Mouse (Mus musculus) forebrain, embryonic 16.5 days (tissue): ENCODE measurements around the gene Crybg2. TPM values are rescaled to one million over a fixed set of nuclear protein-coding genes. Genes with fewer than 3 reads are reported as not detected.

Experiments used
- ATAC-seq: fragments of 200-750 bp; cut with Nextera tagmentation; 2 replicates; pipeline ENCODE4 v1.8.0; 2017; ENCODE audit warnings: mild to moderate bottlenecking, moderate library complexity
- H3K27ac ChIP-seq: fragments of 300-500 bp; sonication (generic); 2 replicates; pipeline ENCODE4 v1.5.1; 2014; ENCODE audit warnings: low read length, control low read depth
- H3K27me3 ChIP-seq: fragments of 300-500 bp; sonication (generic); replicated peaks from 2 replicates; pipeline ENCODE4 v1.6.1; 2014; ENCODE audit warnings: low read length; ENCODE audit not compliant: control insufficient read depth, insufficient read depth
- H3K36me3 ChIP-seq: fragments of 300-500 bp; sonication (generic); 2 replicates; pipeline ENCODE4 v1.6.1; 2014; ENCODE audit not compliant: control insufficient read depth, insufficient read depth
- H3K4me1 ChIP-seq: fragments of 300-500 bp; sonication (generic); replicated peaks from 2 replicates; pipeline ENCODE4 v1.6.1; 2014; ENCODE audit warnings: low read length; ENCODE audit not compliant: control insufficient read depth, insufficient read depth
- H3K4me2 ChIP-seq: fragments of 300-500 bp; sonication (generic); 2 replicates; pipeline ENCODE4 v1.6.1; 2014; ENCODE audit warnings: mild to moderate bottlenecking, low read length, control low read depth
- H3K4me3 ChIP-seq: fragments of 300-500 bp; sonication (generic); replicated peaks from 2 replicates; pipeline ENCODE4 v1.5.1; 2014; ENCODE audit warnings: mild to moderate bottlenecking, low read length, control low read depth
- H3K9ac ChIP-seq: fragments of 300-500 bp; sonication (generic); replicated peaks from 2 replicates; pipeline ENCODE4 v1.6.1; 2014; ENCODE audit warnings: low read depth, low read length, control low read depth
- H3K9me3 ChIP-seq: fragments of 300-500 bp; sonication (generic); 2 replicates; pipeline ENCODE4 v1.6.1; 2016; ENCODE audit warnings: low read length; ENCODE audit not compliant: control insufficient read depth
- WGBS: fragments of 180-500 bp; shearing (Covaris S2); extraction: QIAGEN DNeasy Blood & Tissue Kit; methylation state at CpG from one replicate; pipeline ENCODE4 v1.1.7; 2014; 5-methylcytosine and 5-hydroxymethylcytosine counted together
- polyA plus RNA-seq: library from polyadenylated mRNA; unstranded; fragments of >200 nt; fragmentation: Nextera tagmentation; extraction: Ambion mirVana; gene quantifications from 2 replicates; pipeline ENCODE4 v1.2.1, GENCODE M21; 2015

Crybg2 gene
- polyA plus RNA-seq, 1 experiment from 2014 or later = 1.6 TPM

GRCm38 (mm10) chr4:134019210-134019609 is 41.4 kb upstream of the Crybg2 start:
- Histone ChIP-seq H3K4me1 (peaks cover 17% of the 10 kb centered on the region), H3K36me3 (no peaks in the 10 kb centered on the region), H3K27ac (no peak overlapping the region), H3K27me3 (peaks cover 40% of the 10 kb centered on the region), H3K4me2 (no peak overlapping the region), H3K9ac (no peak overlapping the region), H3K9me3 (no peaks in the 10 kb centered on the region), H3K4me3 (no peak overlapping the region)
- WGBS = 2% methylated on average over 6 of the region's 10 CpGs
- ATAC-seq = no peak

- H3K9me3 ChIP-seq = no peaks in the 10 kb centered on the region
- H3K4me1 ChIP-seq = peaks cover 17% of the 10 kb centered on the region
- H3K27ac ChIP-seq = no peak overlapping the region
- peaks cover 40% of the 10 kb centered on the region for H3K27me3 ChIP-seq
- 2% methylated on average over 16 of the region's 16 CpGs for WGBS
- peak overlapping the region; percentile 11; the same call in 1 of the 2 replicates for H3K4me3 ChIP-seq
- H3K9ac ChIP-seq = no peak overlapping the region
- no peaks in the 10 kb centered on the region for H3K36me3 ChIP-seq
- no peak for ATAC-seq
- H3K4me2 ChIP-seq = peak overlapping the region; percentile 19
Measured at GRCm38 (mm10) chr4:134019641-134020351, 40.8 kb upstream of the Crybg2 start.

- H3K9me3 ChIP-seq = no peaks in the 10 kb centered on the region
- 3% methylated on average over 11 of the region's 11 CpGs for WGBS
- no peak for ATAC-seq
- peaks cover 38% of the 10 kb centered on the region for H3K27me3 ChIP-seq
- H3K4me3 ChIP-seq = no peak overlapping the region
- H3K36me3 ChIP-seq = no peaks in the 10 kb centered on the region
- H3K4me1 ChIP-seq = peaks cover 17% of the 10 kb centered on the region
- H3K27ac ChIP-seq = no peak overlapping the region
- H3K9ac ChIP-seq = no peak overlapping the region
- H3K4me2 ChIP-seq = no peak overlapping the region
Measured at GRCm38 (mm10) chr4:134020621-134021020, 40.0 kb upstream of the Crybg2 start.

- H3K36me3 ChIP-seq = no peaks in the 10 kb centered on the region
- H3K27me3 ChIP-seq = no peaks in the 10 kb centered on the region
- WGBS = 24% methylated on average over 9 of the region's 9 CpGs
- H3K4me2 ChIP-seq = no peak overlapping the region
- no peak overlapping the region for H3K4me3 ChIP-seq
- no peak for ATAC-seq
- no peak overlapping the region for H3K27ac ChIP-seq
- H3K4me1 ChIP-seq = no peaks in the 10 kb centered on the region
- H3K9ac ChIP-seq = no peak overlapping the region
- H3K9me3 ChIP-seq = no peaks in the 10 kb centered on the region
Measured at GRCm38 (mm10) chr4:134025802-134026201, 34.8 kb upstream of the Crybg2 start.

GRCm38 (mm10) chr4:134035953-134036352 is 24.7 kb upstream of the Crybg2 start:
- 3% methylated on average over 16 of the region's 16 CpGs for WGBS
- Histone ChIP-seq H3K9ac (peak overlapping the region; percentile 45; the same call in 1 of the 2 replicates), H3K27me3 (no peaks in the 10 kb centered on the region), H3K36me3 (no peaks in the 10 kb centered on the region), H3K4me1 (peaks cover 6% of the 10 kb centered on the region; the same call in 1 of the 2 replicates), H3K4me3 (no peak overlapping the region; the same call in 1 of the 2 replicates), H3K9me3 (no peaks in the 10 kb centered on the region), H3K27ac (no peak overlapping the region), H3K4me2 (peak overlapping the region; percentile 33; the same call in 1 of the 2 replicates)
- ATAC-seq = peak; percentile 69

GRCm38 (mm10) chr4:134041317-134042123 is 19.1 kb upstream of the Crybg2 start:
- H3K4me3 ChIP-seq = no peak overlapping the region
- no peak overlapping the region for H3K9ac ChIP-seq
- no peaks in the 10 kb centered on the region for H3K9me3 ChIP-seq
- ATAC-seq = no peak
- no peaks in the 10 kb centered on the region for H3K27me3 ChIP-seq
- WGBS = 56% methylated on average over 9 of the region's 9 CpGs
- H3K4me1 ChIP-seq = peaks cover 3% of the 10 kb centered on the region; the same call in 1 of the 2 replicates
- H3K27ac ChIP-seq = no peak overlapping the region
- H3K36me3 ChIP-seq = no peaks in the 10 kb centered on the region
- H3K4me2 ChIP-seq = no peak overlapping the region

- Histone ChIP-seq H3K27ac (no peak overlapping the region), H3K27me3 (no peaks in the 10 kb centered on the region), H3K9ac (no peak overlapping the region), H3K4me3 (no peak overlapping the region), H3K9me3 (no peaks in the 10 kb centered on the region), H3K36me3 (no peaks in the 10 kb centered on the region), H3K4me2 (no peak overlapping the region), H3K4me1 (peaks cover 3% of the 10 kb centered on the region; the same call in 1 of the 2 replicates)
- WGBS = 76% methylated on average over 2 of the region's 2 CpGs
- no peak for ATAC-seq
Measured at GRCm38 (mm10) chr4:134043041-134043440, 17.6 kb upstream of the Crybg2 start.

GRCm38 (mm10) chr4:134047648-134048047 is 13.0 kb upstream of the Crybg2 start:
- Histone ChIP-seq H3K4me1 (peaks cover 2% of the 10 kb centered on the region), H3K9me3 (no peaks in the 10 kb centered on the region), H3K4me2 (no peak overlapping the region), H3K27me3 (no peaks in the 10 kb centered on the region), H3K36me3 (no peaks in the 10 kb centered on the region), H3K4me3 (no peak overlapping the region), H3K27ac (no peak overlapping the region), H3K9ac (no peak overlapping the region)
- WGBS = 86% methylated on average over 5 of the region's 5 CpGs
- no peak for ATAC-seq

GRCm38 (mm10) chr4:134051912-134052311 is 8.7 kb upstream of the Crybg2 start:
- 82% methylated on average over 5 of the region's 5 CpGs for WGBS
- Histone ChIP-seq H3K4me2 (no peak overlapping the region), H3K27ac (no peak overlapping the region), H3K36me3 (no peaks in the 10 kb centered on the region), H3K4me3 (no peak overlapping the region), H3K9me3 (no peaks in the 10 kb centered on the region), H3K27me3 (no peaks in the 10 kb centered on the region), H3K9ac (no peak overlapping the region), H3K4me1 (peaks cover 4% of the 10 kb centered on the region)
- no peak for ATAC-seq
